Mouse (Mus musculus): ENCODE data around the gene Alg12.

- TF ChIP-seq CTCF (conservative IDR thresholded peaks at IDR 0.05; ENCODE audit: insufficient read depth, insufficient read length, low read depth, low read length) (no peak), POLR2A (IDR thresholded peaks at IDR 0.05; ENCODE audit: low read depth, low read length) (no peak)
Measured at GRCm38 (mm10) chr15:88858707-88859106, 39.6 kb upstream of the Alg12 start.

Data from kidney, adult 2 months (tissue).